Mouse (Mus musculus): ENCODE results near the gene Rtn4r. TPM values are rescaled to one million over a fixed set of nuclear protein-coding genes. Genes with fewer than 3 reads are reported as not detected.

The Rtn4r gene
- polyA plus RNA-seq, 1 experiment: 0.03 TPM

GRCm38 (mm10) chr16:18164642-18165238 is 37.3 kb downstream of the Rtn4r start:
- TF ChIP-seq GATA1 (IDR thresholded peaks at IDR 0.05; ENCODE audit: low read length): no peak

GRCm38 (mm10) chr16:18166613-18167190 is 39.3 kb downstream of the Rtn4r start:
- no peak for TF ChIP-seq GATA1 (IDR thresholded peaks at IDR 0.05; ENCODE audit: low read length)

GRCm38 (mm10) chr16:18169156-18169555 is 41.7 kb downstream of the Rtn4r start:
- no peak for TF ChIP-seq GATA1 (IDR thresholded peaks at IDR 0.05; ENCODE audit: low read length)

- no peak for TF ChIP-seq GATA1 (IDR thresholded peaks at IDR 0.05; ENCODE audit: low read length)
Measured at GRCm38 (mm10) chr16:18169776-18170175, 42.3 kb downstream of the Rtn4r start.

GRCm38 (mm10) chr16:18172266-18172855 is 44.9 kb downstream of the Rtn4r start:
- TF ChIP-seq GATA1 (IDR thresholded peaks at IDR 0.05; ENCODE audit: low read length): no peak

- TF ChIP-seq GATA1 (IDR thresholded peaks at IDR 0.05; ENCODE audit: low read length): no peak
Measured at GRCm38 (mm10) chr16:18173231-18173630, 45.8 kb downstream of the Rtn4r start.

GRCm38 (mm10) chr16:18173788-18174187 is 46.3 kb downstream of the Rtn4r start:
- no peak for TF ChIP-seq GATA1 (IDR thresholded peaks at IDR 0.05; ENCODE audit: low read length)

- TF ChIP-seq GATA1 (IDR thresholded peaks at IDR 0.05; ENCODE audit: low read length): no peak
Measured at GRCm38 (mm10) chr16:18175817-18176541, 48.5 kb downstream of the Rtn4r start.

- no peak for TF ChIP-seq GATA1 (IDR thresholded peaks at IDR 0.05; ENCODE audit: low read length)
Measured at GRCm38 (mm10) chr16:18176758-18177157, 49.3 kb downstream of the Rtn4r start.

- TF ChIP-seq GATA1 (IDR thresholded peaks at IDR 0.05; ENCODE audit: low read length): no peak
Measured at GRCm38 (mm10) chr16:18179591-18179990, 52.1 kb downstream of the Rtn4r start.

GRCm38 (mm10) chr16:18181398-18181797 is 54.0 kb downstream of the Rtn4r start:
- no peak for TF ChIP-seq GATA1 (IDR thresholded peaks at IDR 0.05; ENCODE audit: low read length)

GRCm38 (mm10) chr16:18182766-18183165 is 55.3 kb downstream of the Rtn4r start:
- no peak for TF ChIP-seq GATA1 (IDR thresholded peaks at IDR 0.05; ENCODE audit: low read length)

- no peak for TF ChIP-seq GATA1 (IDR thresholded peaks at IDR 0.05; ENCODE audit: low read length)
Measured at GRCm38 (mm10) chr16:18185715-18186449, 58.4 kb downstream of the Rtn4r start.

- TF ChIP-seq GATA1 (IDR thresholded peaks at IDR 0.05; ENCODE audit: low read length): no peak
Measured at GRCm38 (mm10) chr16:18186798-18187197, 59.4 kb downstream of the Rtn4r start.

GRCm38 (mm10) chr16:18187221-18187620 is 59.8 kb downstream of the Rtn4r start:
- TF ChIP-seq GATA1 (IDR thresholded peaks at IDR 0.05; ENCODE audit: low read length): no peak

GRCm38 (mm10) chr16:18191006-18191405 is 63.6 kb downstream of the Rtn4r start:
- TF ChIP-seq GATA1 (IDR thresholded peaks at IDR 0.05; ENCODE audit: low read length): no peak

Data from G1E-ER4 (cell line).